Mouse (Mus musculus) limb, embryonic 11.5 days (tissue): ENCODE measurements at regions not wholly inside any gene's neighbourhood (a gene's known extent, or its start where the extent isn't known, plus 50 kb on each side); places are given as distances from the start of the nearest gene placed in this dataset.
A peak's percentile ranks its signal among the peaks of the same experiment; 100 is the strongest.

Experiments used
- ATAC-seq: fragments of 200-750 bp; cut with Nextera tagmentation; 2 replicates; pipeline ENCODE4 v1.8.0; 2017; ENCODE audit warnings: low read depth; ENCODE audit not compliant: insufficient number of reproducible peaks, low FRiP score, low TSS enrichment
- DNase-seq: peaks from one replicate; pipeline ENCODE4 v3.0.0-alpha.2; 2015; ENCODE audit warnings: low spot score
- H3K27ac ChIP-seq: fragments of 300-500 bp; sonication (generic); replicated peaks from 2 replicates; pipeline ENCODE4 v1.5.1; 2014; ENCODE audit warnings: low read depth, mild to moderate bottlenecking, low read length
- H3K27me3 ChIP-seq: fragments of 300-500 bp; sonication (generic); 2 replicates; pipeline ENCODE4 v1.6.1; 2014; ENCODE audit warnings: mild to moderate bottlenecking, low read length, mixed read lengths; ENCODE audit not compliant: control insufficient read depth, insufficient read depth
- H3K36me3 ChIP-seq: fragments of 300-500 bp; sonication (generic); 2 replicates; pipeline ENCODE4 v1.6.1; 2014; ENCODE audit warnings: mild to moderate bottlenecking, low read length, moderate library complexity, mixed read lengths; ENCODE audit not compliant: control insufficient read depth, insufficient read depth
- H3K4me1 ChIP-seq: fragments of 300-500 bp; sonication (generic); 2 replicates; pipeline ENCODE4 v1.6.1; 2014; ENCODE audit warnings: low read length, mixed read lengths; ENCODE audit not compliant: control insufficient read depth, insufficient read depth
- H3K4me2 ChIP-seq: fragments of 300-500 bp; sonication (generic); 2 replicates; pipeline ENCODE4 v1.6.1; 2014; ENCODE audit warnings: low read depth, mild to moderate bottlenecking, moderate library complexity; ENCODE audit not compliant: severe bottlenecking
- H3K4me3 ChIP-seq: fragments of 300-500 bp; sonication (generic); 2 replicates; pipeline ENCODE4 v1.5.1; 2014; ENCODE audit warnings: low read depth, low read length
- H3K9ac ChIP-seq: fragments of 300-500 bp; sonication (generic); 2 replicates; pipeline ENCODE4 v1.6.1; 2014; ENCODE audit warnings: mild to moderate bottlenecking, low read length
- H3K9me3 ChIP-seq: fragments of 300-500 bp; sonication (generic); 2 replicates; pipeline ENCODE4 v1.6.1; 2016; ENCODE audit warnings: low read length; ENCODE audit not compliant: control insufficient read depth
- WGBS: fragments of 180-500 bp; shearing (Covaris S2); extraction: QIAGEN DNeasy Blood & Tissue Kit; methylation state at CpG from one replicate; pipeline ENCODE4 v1.1.7; 2014; 5-methylcytosine and 5-hydroxymethylcytosine counted together

DNA sequence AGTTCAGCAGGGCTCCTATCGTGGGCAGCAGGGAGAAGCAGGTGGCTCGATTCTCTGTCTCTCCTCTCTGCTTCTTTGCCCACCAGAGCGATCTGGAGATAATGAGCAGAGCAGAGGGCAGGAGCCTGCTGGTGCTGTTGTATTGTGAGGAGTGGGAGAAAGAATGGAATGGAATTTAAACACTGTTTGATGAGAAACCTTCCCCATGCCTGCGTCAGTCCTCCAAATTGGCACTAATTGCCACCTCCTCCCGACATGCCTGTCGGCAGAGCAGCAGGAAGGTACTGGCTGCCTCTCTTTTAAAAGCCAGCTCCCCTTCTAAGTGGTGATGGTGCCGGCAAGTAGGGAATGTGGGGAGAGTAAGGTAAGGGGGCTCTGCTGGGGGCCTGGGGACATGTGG is 139.2 kb upstream of the Podxl start:
- no peak overlapping the region for H3K4me2 ChIP-seq
- no peak for DNase-seq
- 43% methylated on average over 7 of the region's 7 CpGs for WGBS
- H3K27me3 ChIP-seq: no peaks in the 10 kb centered on the region
- no peak for ATAC-seq
- H3K9me3 ChIP-seq: no peaks in the 10 kb centered on the region
- H3K27ac ChIP-seq: no peak overlapping the region
- no peak overlapping the region for H3K9ac ChIP-seq
- H3K36me3 ChIP-seq: no peaks in the 10 kb centered on the region
- H3K4me3 ChIP-seq: no peak overlapping the region
- no peaks in the 10 kb centered on the region for H3K4me1 ChIP-seq

DNA sequence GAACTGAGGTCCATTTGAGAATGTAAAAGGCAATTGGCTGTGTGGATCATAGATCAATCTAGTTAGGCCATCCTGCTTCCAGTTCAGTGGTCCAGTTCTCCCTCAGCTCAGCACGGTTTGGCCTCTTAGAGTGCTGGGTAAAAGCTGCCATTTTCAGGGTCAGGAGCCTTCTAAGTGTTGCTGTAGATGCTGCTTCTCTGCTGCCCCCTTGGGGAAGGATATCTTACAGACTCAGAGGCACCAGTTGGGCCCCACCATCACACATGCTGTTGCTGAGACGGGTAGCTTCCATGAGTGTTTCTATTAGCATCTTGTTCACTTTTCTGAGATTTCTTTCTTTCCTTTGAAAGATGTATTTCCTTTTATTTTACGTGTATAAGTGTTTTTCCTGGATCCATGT is 132.1 kb upstream of the Podxl start:
- no peak overlapping the region for H3K4me3 ChIP-seq
- no peak overlapping the region for H3K9ac ChIP-seq
- ATAC-seq (no peak), DNase-seq (no peak)
- H3K4me1 ChIP-seq: no peaks in the 10 kb centered on the region
- H3K27ac ChIP-seq: no peak overlapping the region
- no peaks in the 10 kb centered on the region for H3K27me3 ChIP-seq
- no peak overlapping the region for H3K4me2 ChIP-seq
- H3K9me3 ChIP-seq: no peaks in the 10 kb centered on the region
- H3K36me3 ChIP-seq: no peaks in the 10 kb centered on the region
- 68% methylated on average over 3 of the region's 3 CpGs for WGBS

DNA sequence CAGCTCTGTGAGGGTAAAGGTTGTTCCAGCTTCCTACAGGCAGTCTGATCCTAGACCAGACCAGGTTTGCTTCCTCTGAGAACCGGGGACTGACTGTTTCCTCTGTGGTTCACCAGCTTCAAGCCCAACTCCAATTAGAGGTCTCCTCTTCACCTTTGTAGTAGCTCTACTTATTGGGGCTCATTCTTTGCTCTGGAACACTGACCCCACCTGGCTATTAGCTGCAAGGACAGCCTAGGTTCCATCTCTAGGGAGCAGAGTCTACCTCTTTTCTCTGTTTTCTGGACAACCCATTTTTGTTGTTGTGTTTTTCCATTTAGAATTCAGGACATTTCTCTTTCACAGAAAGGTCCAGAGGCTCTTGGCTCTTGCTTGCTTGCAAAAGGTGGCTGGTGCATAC is 129.3 kb upstream of the Podxl start:
- Histone ChIP-seq H3K9me3 (no peaks in the 10 kb centered on the region), H3K4me2 (no peak overlapping the region), H3K9ac (no peak overlapping the region), H3K27ac (no peak overlapping the region), H3K4me1 (no peaks in the 10 kb centered on the region), H3K36me3 (no peaks in the 10 kb centered on the region), H3K27me3 (no peaks in the 10 kb centered on the region), H3K4me3 (no peak overlapping the region)
- ATAC-seq: no peak
- 75% methylated on average over 1 of the region's 1 CpGs for WGBS
- no peak for DNase-seq

GRCm38 (mm10) chr6:31692024-31692423 is 128.2 kb upstream of the Podxl start:
- no peak overlapping the region for H3K4me2 ChIP-seq
- ATAC-seq: no peak
- H3K4me1 ChIP-seq: no peaks in the 10 kb centered on the region
- H3K27ac ChIP-seq: no peak overlapping the region
- H3K9me3 ChIP-seq: no peaks in the 10 kb centered on the region
- H3K4me3 ChIP-seq: no peak overlapping the region
- WGBS: 85% methylated on average over 6 of the region's 6 CpGs
- no peaks in the 10 kb centered on the region for H3K36me3 ChIP-seq
- DNase-seq: no peak
- H3K9ac ChIP-seq: no peak overlapping the region
- no peaks in the 10 kb centered on the region for H3K27me3 ChIP-seq

GRCm38 (mm10) chr6:31680101-31680500 is 116.3 kb upstream of the Podxl start:
- Histone ChIP-seq H3K36me3 (no peaks in the 10 kb centered on the region), H3K27ac (no peak overlapping the region), H3K4me3 (no peak overlapping the region), H3K4me1 (no peaks in the 10 kb centered on the region), H3K9ac (no peak overlapping the region), H3K4me2 (no peak overlapping the region), H3K27me3 (no peaks in the 10 kb centered on the region), H3K9me3 (no peaks in the 10 kb centered on the region)
- ATAC-seq (no peak), DNase-seq (no peak)
- WGBS: 85% methylated on average over 2 of the region's 2 CpGs

GRCm38 (mm10) chr6:31665671-31666486 is 102.1 kb upstream of the Podxl start:
- Histone ChIP-seq H3K27ac (no peak overlapping the region), H3K27me3 (no peaks in the 10 kb centered on the region), H3K4me2 (peak overlapping the region; percentile 20; the same call in 1 of the 2 replicates), H3K4me3 (no peak overlapping the region), H3K9ac (no peak overlapping the region), H3K9me3 (no peaks in the 10 kb centered on the region), H3K4me1 (peaks cover 8% of the 10 kb centered on the region), H3K36me3 (no peaks in the 10 kb centered on the region)
- peak; percentile 67 for DNase-seq
- ATAC-seq: peak; percentile 53; the same call in 1 of the 2 replicates
- 31% methylated on average over 17 of the region's 17 CpGs for WGBS

GRCm38 (mm10) chr6:31664495-31664894 is 100.7 kb upstream of the Podxl start:
- no peak for ATAC-seq
- no peaks in the 10 kb centered on the region for H3K27me3 ChIP-seq
- DNase-seq: peak; percentile 87

GRCm38 (mm10) chr6:31660778-31661177 is 97.0 kb upstream of the Podxl start:
- ATAC-seq: 0 out of 2 replicates have a peak, but pooled peaks have one; percentile 52

More at GRCm38 (mm10) chr6:31664495-31664894, 100.7 kb upstream of the Podxl start:
- peaks cover 8% of the 10 kb centered on the region for H3K4me1 ChIP-seq
- no peaks in the 10 kb centered on the region for H3K36me3 ChIP-seq
- H3K9me3 ChIP-seq: no peaks in the 10 kb centered on the region
- H3K4me3 ChIP-seq: no peak overlapping the region
- no peak overlapping the region for H3K9ac ChIP-seq
- no peak overlapping the region for H3K27ac ChIP-seq
- WGBS: 24% methylated on average over 7 of the region's 7 CpGs
- H3K4me2 ChIP-seq: no peak overlapping the region

More at GRCm38 (mm10) chr6:31660778-31661177, 97.0 kb upstream of the Podxl start:
- H3K36me3 ChIP-seq: no peaks in the 10 kb centered on the region
- no peak overlapping the region for H3K9ac ChIP-seq
- H3K9me3 ChIP-seq: no peaks in the 10 kb centered on the region
- 12% methylated on average over 8 of the region's 8 CpGs for WGBS
- H3K27me3 ChIP-seq: no peaks in the 10 kb centered on the region
- no peak overlapping the region for H3K27ac ChIP-seq
- H3K4me1 ChIP-seq: peaks cover 3% of the 10 kb centered on the region
- H3K4me3 ChIP-seq: no peak overlapping the region
- no peak overlapping the region for H3K4me2 ChIP-seq
- peak; percentile 80 for DNase-seq
